Mouse (Mus musculus): ENCODE measurements around the gene Prss33. TPM values are rescaled to one million over a fixed set of nuclear protein-coding genes. Genes with fewer than 3 reads are reported as not detected.

The Prss33 gene
- polyA plus RNA-seq, 1 experiment: 0.16 TPM

GRCm38 (mm10) chr17:23788973-23789372 lies 46.9 kb downstream of the Prss33 start:
- DNase-seq (ENCODE audit: extremely low spot score in 1 of 2, low spot score in 1 of 2): no peak

DNA sequence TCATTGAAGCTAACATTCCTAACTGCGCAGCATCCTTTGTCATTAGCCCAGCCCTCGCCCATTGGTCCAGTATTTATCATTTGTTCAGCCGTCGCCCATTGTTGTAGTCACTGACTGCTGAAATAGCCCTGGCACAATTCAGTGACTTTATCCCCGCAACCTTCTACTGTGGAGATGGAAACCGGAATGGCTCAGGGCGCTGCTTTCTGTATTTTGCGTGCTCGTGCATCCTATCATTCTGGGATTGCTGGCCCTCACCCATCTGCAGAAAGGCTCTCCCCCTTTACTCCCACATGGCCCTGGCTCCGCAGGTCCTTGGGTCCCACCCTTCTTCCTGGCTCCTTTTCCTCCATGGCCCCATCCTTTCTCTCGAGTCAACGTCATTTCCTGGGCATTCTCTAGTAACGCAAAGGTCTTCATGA lies 49.3 kb downstream of the Prss33 start:
- DNase-seq (ENCODE audit: extremely low spot score in 1 of 2, low spot score in 1 of 2): peak in 1 of 2 experiments; percentile 47

- DNase-seq (ENCODE audit: extremely low spot score in 1 of 2, low spot score in 1 of 2): peak; percentile 87 to 93
Measured at GRCm38 (mm10) chr17:23785561-23786471, 50.0 kb downstream of the Prss33 start, which contains the start of gene Flywch2. Flywch2 (minus strand) TSS chr17:23786081.

DNA sequence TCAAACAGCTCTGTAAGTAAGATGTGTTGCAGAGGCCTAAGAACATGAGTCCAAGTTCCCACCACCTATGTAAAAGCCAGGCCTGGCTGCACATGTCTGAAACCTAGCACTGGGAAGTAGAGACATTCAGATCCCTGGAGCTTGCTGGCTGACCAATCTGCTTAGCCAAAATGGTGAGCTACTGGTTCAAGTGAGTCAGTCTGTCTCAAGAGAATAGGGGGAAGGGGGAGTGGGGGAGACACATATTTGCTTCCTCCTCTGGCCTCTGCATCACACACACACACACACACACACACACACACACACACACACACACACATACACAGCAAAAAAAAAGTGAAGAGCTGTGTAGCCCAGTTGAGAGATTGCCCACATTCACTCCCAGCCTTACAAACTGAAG lies 52.5 kb downstream of the Prss33 start:
- no peak for DNase-seq (ENCODE audit: extremely low spot score in 1 of 2, low spot score in 1 of 2)

Other genes with a start within 250 kb of the Prss33 start
- gene Zfp13, start 236.6 kb downstream of the Prss33 start, polyA plus RNA-seq (2012; rRNA removed): 27.8 and 32.2 TPM in 2 replicates
- 0.04 TPM in 1 of 2 replicates, not detected in the other for gene Zscan10, start 235.2 kb downstream of the Prss33 start, polyA plus RNA-seq (2012; rRNA removed)
- gene Mmp25, start 190.8 kb downstream of the Prss33 start, polyA plus RNA-seq (2012; rRNA removed): 0.38 and 0.40 TPM in 2 replicates
- gene Bicdl2, start 175.6 kb downstream of the Prss33 start, polyA plus RNA-seq (2012; rRNA removed): not detected in 2 replicates
- 114 and 144 TPM in 2 replicates for gene Hcfc1r1, start 162.5 kb downstream of the Prss33 start, polyA plus RNA-seq (2012; rRNA removed)
- 9.1 and 11.3 TPM in 2 replicates for gene Thoc6, start 162.2 kb downstream of the Prss33 start, polyA plus RNA-seq (2012; rRNA removed)
- 5.6 and 7.0 TPM in 2 replicates for gene Tnfrsf12a, start 158.6 kb downstream of the Prss33 start, polyA plus RNA-seq (2012; rRNA removed)
- 0.08 and 0.17 TPM in 2 replicates for gene Cldn6, start 156.8 kb downstream of the Prss33 start, polyA plus RNA-seq (2012; rRNA removed)
- gene Cldn9, start 152.0 kb downstream of the Prss33 start, polyA plus RNA-seq (2012; rRNA removed): 0.14 and 0.19 TPM in 2 replicates
- gene 1520401A03Rik, start 113.3 kb downstream of the Prss33 start, polyA plus RNA-seq (2012; rRNA removed): 0.13 and 0.24 TPM in 2 replicates
- 8.1 and 8.7 TPM in 2 replicates for gene Pkmyt1, start 109.7 kb downstream of the Prss33 start, polyA plus RNA-seq (2012; rRNA removed)
- gene Paqr4, start 95.2 kb downstream of the Prss33 start, polyA plus RNA-seq (2012; rRNA removed): 47.2 and 49.8 TPM in 2 replicates
- gene Kremen2, start 90.2 kb downstream of the Prss33 start, polyA plus RNA-seq (2012; rRNA removed): 0.38 and 0.52 TPM in 2 replicates
- 208 and 231 TPM in 2 replicates for gene Flywch1, start 64.5 kb downstream of the Prss33 start, polyA plus RNA-seq (2012; rRNA removed)
- gene Flywch2, start 50.0 kb downstream of the Prss33 start, polyA plus RNA-seq (2012; rRNA removed): 38.8 and 41.8 TPM in 2 replicates
- gene Srrm2, start 45.5 kb downstream of the Prss33 start, polyA plus RNA-seq (2012; rRNA removed): 732 and 866 TPM in 2 replicates
- gene Elob, start 6.9 kb downstream of the Prss33 start, polyA plus RNA-seq (2012; rRNA removed): 610 and 742 TPM in 2 replicates
- 0.06 and 0.10 TPM in 2 replicates for gene Prss32, start 7.8 kb upstream of the Prss33 start, polyA plus RNA-seq (2012; rRNA removed)
- 0.10 and 0.15 TPM in 2 replicates for gene Prss41, start 8.1 kb upstream of the Prss33 start, polyA plus RNA-seq (2012; rRNA removed)
- gene Prss21, start 32.0 kb upstream of the Prss33 start, polyA plus RNA-seq (2012; rRNA removed): not detected in 2 replicates
- not detected in 2 replicates for gene Dcpp1, start 44.8 kb upstream of the Prss33 start, polyA plus RNA-seq (2012; rRNA removed)
- not detected in 2 replicates for gene Dcpp2, start 44.8 kb upstream of the Prss33 start, polyA plus RNA-seq (2012; rRNA removed)
- not detected in 2 replicates for gene Dcpp3, start 81.4 kb upstream of the Prss33 start, polyA plus RNA-seq (2012; rRNA removed)
- not detected in 2 replicates for gene Sbp, start 105.6 kb upstream of the Prss33 start, polyA plus RNA-seq (2012; rRNA removed)
- gene Sbpl, start 119.2 kb upstream of the Prss33 start, polyA plus RNA-seq (2012; rRNA removed): not detected in 2 replicates
- gene Prss30, start 144.5 kb upstream of the Prss33 start, polyA plus RNA-seq (2012; rRNA removed): 1.0 and 4.4 TPM in 2 replicates
- gene Prss22, start 162.0 kb upstream of the Prss33 start, polyA plus RNA-seq (2012; rRNA removed): 1.4 and 1.8 TPM in 2 replicates
- not detected in 2 replicates for gene Prss27, start 202.1 kb upstream of the Prss33 start, polyA plus RNA-seq (2012; rRNA removed)
- gene Kctd5, start 237.4 kb upstream of the Prss33 start, polyA plus RNA-seq (2012; rRNA removed): 29.0 and 29.8 TPM in 2 replicates

Data from frontal cortex, adult 2 months (tissue).